Comparison of ENCODE assay signal across 20 mouse cellular contexts in the genomic region with DNA sequence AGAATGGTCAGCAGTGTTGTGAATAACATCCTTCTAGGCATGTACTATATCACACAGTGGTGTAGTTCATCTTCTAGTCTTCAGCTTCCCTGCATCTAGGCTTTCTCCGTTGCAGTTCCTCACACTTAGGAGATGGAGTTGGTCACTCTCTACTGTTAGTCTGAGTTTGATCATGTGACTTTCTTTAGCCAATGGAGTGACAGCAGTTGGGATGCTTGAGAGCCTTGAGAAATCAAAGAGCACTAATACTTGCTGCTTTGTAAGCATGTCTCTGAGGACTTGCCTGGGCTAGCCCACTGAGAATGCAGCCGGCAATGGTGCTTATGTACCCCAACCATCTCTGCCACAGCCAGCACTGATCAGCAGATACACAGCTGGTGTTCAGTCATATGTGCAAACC.
"Had no signal": no experiment of that assay in that cellular context is flagged by ENCODE, and none has a peak within 500 bp of the region (broad histone marks: within the 10 kb centered on the region; RNA-seq: fewer than 3 reads in every experiment).

No protein-coding gene starts in this region.

- H3K9ac ChIP-seq: lung, embryonic 15.5 days; neural tube, embryonic 13.5 days; neural tube, embryonic 15.5 days; stomach, embryonic 15.5 days had no signal

- H3K4me1 ChIP-seq: lung, embryonic 15.5 days; megakaryocyte, embryonic 14.5 days; neural tube, embryonic 13.5 days; neural tube, embryonic 15.5 days; stomach, embryonic 15.5 days had no signal

- H3K36me3 ChIP-seq: lung, embryonic 15.5 days; neural tube, embryonic 13.5 days; neural tube, embryonic 15.5 days; stomach, embryonic 15.5 days had no signal

- ATAC-seq: lung, postnatal 0 days; midbrain, embryonic 16.5 days had no signal

- H3K9me3 ChIP-seq: lung, embryonic 15.5 days; megakaryocyte, embryonic 14.5 days; neural tube, embryonic 13.5 days; neural tube, embryonic 15.5 days; stomach, embryonic 15.5 days had no signal

- H3K4me2 ChIP-seq: lung, embryonic 15.5 days; midbrain, embryonic 11.5 days; neural tube, embryonic 13.5 days; neural tube, embryonic 15.5 days; stomach, embryonic 15.5 days had no signal

- H3K4me3 ChIP-seq: lung, embryonic 15.5 days; megakaryocyte, embryonic 14.5 days; myocyte; neural tube, embryonic 13.5 days; neural tube, embryonic 15.5 days; stomach, embryonic 15.5 days had no signal

- H3K27ac ChIP-seq: lung, embryonic 15.5 days; macrophage; neural tube, embryonic 13.5 days; neural tube, embryonic 15.5 days; stomach, embryonic 15.5 days; stomach, postnatal 0 days had no signal

- DNase-seq: lung, adult 2 months; lung, postnatal 14 days; lung, postnatal 36 days; midbrain, embryonic 14.5 days; retina, postnatal 1 day; right cerebral cortex, adult 18-20 months; thymus, adult 2 months; thymus, postnatal 25 days; thymus, postnatal 4 days had no signal

- H3K27me3 ChIP-seq: lung, embryonic 15.5 days; neural tube, embryonic 13.5 days; neural tube, embryonic 15.5 days; stomach, embryonic 15.5 days had no signal
